Mouse (Mus musculus) forebrain, embryonic 12.5 days (tissue): Measurements from ENCODE around the gene Zfp341. TPM values are rescaled to one million over a fixed set of nuclear protein-coding genes. Genes with fewer than 3 reads are reported as not detected.

Source experiments
- ATAC-seq: fragments of 200-750 bp; cut with Nextera tagmentation; 2 replicates; pipeline ENCODE4 v1.8.0; 2017; ENCODE audit warnings: moderate TSS enrichment; ENCODE audit not compliant: low FRiP score
- H3K27ac ChIP-seq: fragments of 300-500 bp; sonication (generic); 2 replicates; pipeline ENCODE4 v1.5.1; 2016; ENCODE audit warnings: mild to moderate bottlenecking
- H3K27me3 ChIP-seq: fragments of 300-500 bp; sonication (generic); 2 replicates; pipeline ENCODE4 v1.6.1; 2016; ENCODE audit warnings: mild to moderate bottlenecking
- H3K36me3 ChIP-seq: fragments of 300-500 bp; sonication (generic); replicated peaks from 2 replicates; pipeline ENCODE4 v1.6.1; 2016; ENCODE audit warnings: mild to moderate bottlenecking
- H3K4me1 ChIP-seq: fragments of 300-500 bp; sonication (generic); 2 replicates; pipeline ENCODE4 v1.6.1; 2016
- H3K4me2 ChIP-seq: fragments of 300-500 bp; sonication (generic); 2 replicates; pipeline ENCODE4 v1.6.1; 2016; ENCODE audit warnings: mild to moderate bottlenecking, moderate library complexity
- H3K4me3 ChIP-seq: fragments of 300-500 bp; sonication (generic); replicated peaks from 2 replicates; pipeline ENCODE4 v1.5.1; 2016; ENCODE audit warnings: mild to moderate bottlenecking
- H3K9ac ChIP-seq: fragments of 300-500 bp; sonication (generic); 2 replicates; pipeline ENCODE4 v1.6.1; 2016; ENCODE audit warnings: mild to moderate bottlenecking
- H3K9me3 ChIP-seq: fragments of 300-500 bp; sonication (generic); 2 replicates; pipeline ENCODE4 v1.6.1; 2016
- WGBS: fragments of 180-500 bp; shearing (Covaris S2); methylation state at CpG from one replicate; pipeline ENCODE4 v1.1.7; 2016; 5-methylcytosine and 5-hydroxymethylcytosine counted together
- polyA plus RNA-seq: library from polyadenylated mRNA; unstranded; fragments of >200 nt; fragmentation: Nextera tagmentation; extraction: Ambion mirVana; gene quantifications from 2 replicates; pipeline ENCODE4 v1.2.1, GENCODE M21; 2016

Gene Zfp341
- polyA plus RNA-seq, 1 experiment from 2014 or later = 1.2 TPM

DNA sequence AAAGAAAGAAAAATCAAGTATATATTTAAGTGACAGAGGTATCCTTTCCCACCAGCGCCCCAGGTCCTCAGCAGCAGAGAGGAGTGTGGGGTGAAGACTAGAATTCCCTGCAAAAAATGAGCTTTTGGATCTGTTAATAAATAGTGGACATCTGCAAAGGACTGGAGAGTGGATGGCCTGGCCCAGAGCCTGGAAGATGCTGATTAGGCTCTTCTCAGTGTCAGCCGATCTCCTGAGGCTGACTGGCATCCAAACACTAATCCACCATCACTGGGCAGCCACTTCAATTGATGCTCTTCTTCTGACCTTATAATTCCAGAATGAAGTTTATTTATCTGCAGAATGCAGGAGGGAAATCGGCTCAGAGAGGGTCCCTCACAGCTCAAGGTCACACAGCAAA lies 40.1 kb upstream of the Zfp341 start:
- Histone ChIP-seq H3K27me3 (no peaks in the 10 kb centered on the region), H3K9me3 (no peaks in the 10 kb centered on the region), H3K9ac (no peak overlapping the region), H3K4me1 (peaks cover 40% of the 10 kb centered on the region), H3K4me3 (no peak overlapping the region), H3K27ac (no peak overlapping the region), H3K36me3 (no peaks in the 10 kb centered on the region), H3K4me2 (no peak overlapping the region)
- WGBS = 82% methylated on average over 3 of the region's 3 CpGs
- no peak for ATAC-seq

DNA sequence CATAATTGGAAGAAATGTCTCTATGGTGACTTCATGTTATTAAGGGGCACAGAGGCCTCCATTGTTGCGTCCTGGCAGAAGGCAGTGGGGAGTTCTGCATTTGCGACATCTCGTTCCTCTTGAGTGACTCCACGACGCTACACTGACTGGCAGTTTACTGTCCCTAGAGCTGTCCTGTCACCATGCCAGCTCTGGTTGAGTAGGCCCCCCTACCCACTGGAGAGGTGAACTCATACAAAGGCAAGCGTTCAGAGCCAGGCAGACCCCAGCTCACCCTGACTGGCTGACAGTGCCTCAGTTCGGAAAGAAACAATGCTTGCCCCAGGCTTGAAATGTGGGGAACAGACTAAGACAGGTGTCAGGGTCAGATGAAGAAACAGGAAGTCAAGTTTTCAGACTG lies 38.8 kb upstream of the Zfp341 start:
- H3K9ac ChIP-seq = no peak overlapping the region
- WGBS = 50% methylated on average over 7 of the region's 7 CpGs
- H3K27me3 ChIP-seq = no peaks in the 10 kb centered on the region
- H3K4me3 ChIP-seq = no peak overlapping the region
- no peaks in the 10 kb centered on the region for H3K9me3 ChIP-seq
- H3K36me3 ChIP-seq = no peaks in the 10 kb centered on the region
- no peak overlapping the region for H3K27ac ChIP-seq
- no peak overlapping the region for H3K4me2 ChIP-seq
- peaks cover 27% of the 10 kb centered on the region for H3K4me1 ChIP-seq
- ATAC-seq = no peak

DNA sequence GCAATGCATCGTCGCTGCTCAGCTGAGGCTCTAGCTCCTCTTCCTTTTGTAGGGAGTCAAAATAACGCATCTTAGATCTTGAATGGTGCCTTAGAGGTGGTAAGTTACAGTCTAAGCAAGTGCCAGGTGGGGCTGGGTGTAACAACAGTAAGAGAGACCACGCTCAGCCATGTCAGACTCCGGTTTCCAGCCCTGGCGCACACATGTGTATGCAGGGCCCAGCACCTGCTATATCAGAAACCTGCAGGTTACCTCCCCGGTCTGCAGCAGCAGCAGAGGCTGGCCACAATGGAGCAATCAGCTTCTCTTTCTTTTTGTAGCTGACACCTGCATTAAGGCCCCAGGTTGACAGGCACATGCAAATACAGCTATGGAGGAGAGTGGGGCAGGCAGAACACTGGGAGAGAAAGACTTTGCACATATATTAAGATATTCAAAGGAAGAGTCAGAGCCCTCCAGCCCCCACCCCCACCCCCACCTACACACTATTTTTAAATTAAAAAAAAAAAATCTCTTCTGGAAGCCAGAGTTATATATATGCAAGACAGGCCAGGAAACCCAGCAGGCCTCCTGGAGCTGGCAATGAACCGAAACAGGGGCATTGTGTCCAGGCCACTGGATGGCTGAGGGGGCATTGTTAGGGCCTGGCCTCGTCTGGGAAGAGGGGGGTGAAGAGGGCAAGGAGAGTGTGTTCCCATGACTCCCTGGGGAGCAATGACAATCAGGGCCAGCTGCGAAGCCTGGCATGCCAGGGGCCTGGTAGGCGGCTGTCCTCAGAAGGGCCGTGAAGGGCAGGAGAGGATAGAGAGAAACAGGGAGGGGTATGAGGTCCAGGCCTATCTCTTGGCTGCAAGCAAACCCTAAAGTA lies 36.0 kb upstream of the Zfp341 start:
- Histone ChIP-seq H3K9ac (peak overlapping the region; percentile 38; the same call in 1 of the 2 replicates), H3K27ac (peak overlapping the region; percentile 75), H3K4me1 (peaks cover 17% of the 10 kb centered on the region), H3K4me2 (no peak overlapping the region), H3K36me3 (no peaks in the 10 kb centered on the region), H3K27me3 (no peaks in the 10 kb centered on the region), H3K4me3 (no peak overlapping the region), H3K9me3 (no peaks in the 10 kb centered on the region)
- ATAC-seq = peak; percentile 55
- 28% methylated on average over 12 of the region's 12 CpGs for WGBS

DNA sequence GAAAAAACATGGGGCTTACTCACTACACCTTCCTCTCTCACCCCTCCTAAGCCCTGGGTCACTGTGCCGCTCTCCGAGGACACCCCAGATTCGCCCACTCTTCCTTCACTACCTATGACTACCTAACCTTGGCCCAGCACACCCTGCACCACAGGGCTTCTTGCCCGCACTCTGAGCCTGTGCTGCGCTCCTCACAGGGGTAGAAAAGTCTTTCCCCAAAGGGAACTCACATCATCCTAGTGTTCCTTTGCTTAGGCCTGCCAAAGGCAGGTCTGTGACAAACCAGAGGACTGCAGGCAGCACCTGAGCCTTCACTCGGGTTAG lies 35.4 kb upstream of the Zfp341 start:
- Histone ChIP-seq H3K27me3 (no peaks in the 10 kb centered on the region), H3K9me3 (no peaks in the 10 kb centered on the region), H3K4me3 (no peak overlapping the region), H3K4me1 (peaks cover 17% of the 10 kb centered on the region), H3K27ac (peak overlapping the region; percentile 75), H3K36me3 (no peaks in the 10 kb centered on the region), H3K4me2 (no peak overlapping the region), H3K9ac (no peak overlapping the region; the same call in 1 of the 2 replicates)
- peak; percentile 30; the same call in 1 of the 2 replicates for ATAC-seq
- 68% methylated on average over 6 of the region's 6 CpGs for WGBS

DNA sequence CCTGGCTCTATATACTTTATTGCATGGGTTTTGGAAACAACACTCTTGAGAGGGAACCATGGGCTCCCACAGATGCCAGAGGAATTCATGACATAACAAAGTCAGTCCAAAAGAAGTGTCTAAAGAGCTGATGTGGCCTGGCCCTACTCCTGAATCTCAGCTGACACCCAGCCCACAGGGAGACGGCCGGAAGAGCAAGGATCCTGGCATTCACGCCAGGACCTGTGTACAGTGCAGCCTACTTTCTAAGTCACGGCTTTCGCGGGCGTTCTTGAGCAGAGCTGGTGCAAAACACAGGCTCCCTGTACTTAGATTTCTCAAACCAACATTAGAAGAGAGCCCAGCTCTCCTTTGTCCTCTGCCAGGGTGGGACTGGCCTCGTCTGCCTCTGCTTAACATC lies 32.5 kb upstream of the Zfp341 start:
- Histone ChIP-seq H3K4me3 (no peak overlapping the region), H3K9me3 (no peaks in the 10 kb centered on the region), H3K36me3 (no peaks in the 10 kb centered on the region), H3K27ac (no peak overlapping the region), H3K4me2 (no peak overlapping the region), H3K9ac (no peak overlapping the region), H3K4me1 (peaks cover 33% of the 10 kb centered on the region), H3K27me3 (0 out of 2 replicates have a peak, but pooled peaks cover 4% of the 10 kb centered on the region)
- 90% methylated on average over 8 of the region's 8 CpGs for WGBS
- ATAC-seq = no peak

GRCm38 (mm10) chr2:154581421-154581820 lies 31.7 kb upstream of the Zfp341 start:
- 96% methylated on average over 1 of the region's 1 CpGs for WGBS
- peaks cover 31% of the 10 kb centered on the region for H3K4me1 ChIP-seq

GRCm38 (mm10) chr2:154583906-154584872 lies 28.9 kb upstream of the Zfp341 start:
- Histone ChIP-seq H3K4me3 (no peak overlapping the region), H3K9ac (no peak overlapping the region), H3K9me3 (no peaks in the 10 kb centered on the region), H3K27me3 (0 out of 2 replicates have a peak, but pooled peaks cover 4% of the 10 kb centered on the region), H3K4me1 (peaks cover 16% of the 10 kb centered on the region), H3K27ac (peak overlapping the region; percentile 68), H3K4me2 (no peak overlapping the region), H3K36me3 (no peaks in the 10 kb centered on the region; the same call in 1 of the 2 replicates)
- peak; percentile 79; the same call in 1 of the 2 replicates for ATAC-seq
- 63% methylated on average over 15 of the region's 15 CpGs for WGBS

More at GRCm38 (mm10) chr2:154581421-154581820, 31.7 kb upstream of the Zfp341 start:
- Histone ChIP-seq H3K27me3 (0 out of 2 replicates have a peak, but pooled peaks cover 4% of the 10 kb centered on the region), H3K9me3 (no peaks in the 10 kb centered on the region), H3K9ac (no peak overlapping the region), H3K4me3 (no peak overlapping the region), H3K36me3 (no peaks in the 10 kb centered on the region; the same call in 1 of the 2 replicates), H3K4me2 (no peak overlapping the region), H3K27ac (no peak overlapping the region)
- ATAC-seq = no peak

GRCm38 (mm10) chr2:154584931-154585601 lies 28.0 kb upstream of the Zfp341 start:
- Histone ChIP-seq H3K27ac (peak overlapping the region; percentile 68), H3K4me1 (peaks cover 16% of the 10 kb centered on the region), H3K4me3 (no peak overlapping the region), H3K36me3 (no peaks in the 10 kb centered on the region; the same call in 1 of the 2 replicates), H3K27me3 (0 out of 2 replicates have a peak, but pooled peaks cover 4% of the 10 kb centered on the region), H3K4me2 (no peak overlapping the region), H3K9me3 (no peaks in the 10 kb centered on the region), H3K9ac (no peak overlapping the region)
- no peak for ATAC-seq
- WGBS = 71% methylated on average over 17 of the region's 17 CpGs

DNA sequence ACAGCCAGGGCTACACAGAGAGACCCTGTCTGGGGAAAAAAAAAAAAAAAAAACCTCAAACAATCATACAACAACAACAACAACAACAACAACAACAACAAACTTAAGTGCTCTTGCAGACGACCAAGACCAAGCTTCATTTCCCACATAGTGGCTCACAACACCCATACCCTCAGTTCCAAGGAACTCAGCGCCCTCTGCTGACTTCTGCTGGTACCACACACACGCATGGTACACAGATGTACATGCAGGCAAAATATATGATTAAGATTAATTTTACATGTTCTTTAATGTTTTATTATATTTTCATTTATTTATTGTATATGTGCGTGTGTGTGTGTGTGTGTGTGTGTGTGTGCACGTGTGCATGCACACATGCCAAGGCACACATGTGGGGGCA lies 26.7 kb upstream of the Zfp341 start:
- H3K4me3 ChIP-seq = no peak overlapping the region
- 0 out of 2 replicates have a peak, but pooled peaks have one; percentile 53 for ATAC-seq
- no peak overlapping the region for H3K27ac ChIP-seq
- H3K9me3 ChIP-seq = no peaks in the 10 kb centered on the region
- 0 out of 2 replicates have a peak, but pooled peaks cover 4% of the 10 kb centered on the region for H3K27me3 ChIP-seq
- H3K9ac ChIP-seq = no peak overlapping the region
- no peaks in the 10 kb centered on the region; the same call in 1 of the 2 replicates for H3K36me3 ChIP-seq
- 74% methylated on average over 5 of the region's 5 CpGs for WGBS
- H3K4me1 ChIP-seq = peaks cover 16% of the 10 kb centered on the region
- H3K4me2 ChIP-seq = no peak overlapping the region

GRCm38 (mm10) chr2:154589051-154589450 lies 24.0 kb upstream of the Zfp341 start:
- no peaks in the 10 kb centered on the region; the same call in 1 of the 2 replicates for H3K36me3 ChIP-seq
- no peaks in the 10 kb centered on the region for H3K27me3 ChIP-seq
- H3K27ac ChIP-seq = no peak overlapping the region

GRCm38 (mm10) chr2:154591239-154591638 lies 21.9 kb upstream of the Zfp341 start:
- no peaks in the 10 kb centered on the region; the same call in 1 of the 2 replicates for H3K36me3 ChIP-seq
- 80% methylated on average over 3 of the region's 3 CpGs for WGBS
- H3K27ac ChIP-seq = no peak overlapping the region
- no peaks in the 10 kb centered on the region for H3K27me3 ChIP-seq
- no peak overlapping the region for H3K9ac ChIP-seq
- no peak overlapping the region for H3K4me2 ChIP-seq
- H3K9me3 ChIP-seq = 0 out of 2 replicates have a peak, but pooled peaks cover 4% of the 10 kb centered on the region
- no peak for ATAC-seq
- H3K4me1 ChIP-seq = no peaks in the 10 kb centered on the region
- no peak overlapping the region for H3K4me3 ChIP-seq

More at GRCm38 (mm10) chr2:154589051-154589450, 24.0 kb upstream of the Zfp341 start:
- no peak for ATAC-seq
- 0 out of 2 replicates have a peak, but pooled peaks cover 4% of the 10 kb centered on the region for H3K9me3 ChIP-seq
- no peak overlapping the region for H3K4me2 ChIP-seq
- no peak overlapping the region for H3K4me3 ChIP-seq
- H3K4me1 ChIP-seq = peaks cover 13% of the 10 kb centered on the region
- 79% methylated on average over 4 of the region's 4 CpGs for WGBS
- no peak overlapping the region for H3K9ac ChIP-seq
